19 mouse cellular contexts compared by ENCODE assay signal in genomic region chr16:7257366-7257765, GRCm38 (mm10).
DNase-seq lines count a peak whose midpoint lies in the region; ATAC-seq and TF ChIP-seq lines count a peak whose summit lies in the region.
"Had no signal": no experiment of that assay in that cellular context is flagged by ENCODE, and none has a peak within 500 bp of the region (broad histone marks: within the 10 kb centered on the region; RNA-seq: fewer than 3 reads in every experiment).

No protein-coding gene starts in this region.

- H3K4me1 ChIP-seq in forebrain, embryonic 14.5 days (ENCODE audit: control insufficient read depth, insufficient read depth, low read length), result no peaks in the 10 kb centered on the region
- no peaks in the 10 kb centered on the region for H3K4me1 ChIP-seq in heart, embryonic 12.5 days (replicated peaks)
- H3K4me1 ChIP-seq: embryonic facial prominence, embryonic 13.5 days; forebrain, embryonic 10.5 days; heart, embryonic 13.5 days; limb, embryonic 13.5 days; liver, embryonic 15.5 days had no signal

- H3K9ac ChIP-seq in forebrain, embryonic 14.5 days (ENCODE audit: low read length), result no peak overlapping the region
- no peak overlapping the region for H3K9ac ChIP-seq in heart, embryonic 12.5 days
- H3K9ac ChIP-seq: embryonic facial prominence, embryonic 13.5 days; heart, embryonic 13.5 days; limb, embryonic 13.5 days; liver, embryonic 15.5 days had no signal

- no peaks in the 10 kb centered on the region for H3K9me3 ChIP-seq in forebrain, embryonic 14.5 days (replicated peaks; ENCODE audit: control insufficient read depth, low read length)
- H3K9me3 ChIP-seq in heart, embryonic 12.5 days (replicated peaks), result no peaks in the 10 kb centered on the region
- H3K9me3 ChIP-seq: embryonic facial prominence, embryonic 13.5 days; forebrain, embryonic 10.5 days; heart, embryonic 13.5 days; limb, embryonic 13.5 days; liver, embryonic 15.5 days had no signal

- H3K27me3 ChIP-seq in forebrain, embryonic 14.5 days (replicated peaks; ENCODE audit: control insufficient read depth, insufficient read depth, low read length), result no peaks in the 10 kb centered on the region
- no peaks in the 10 kb centered on the region for H3K27me3 ChIP-seq in heart, embryonic 12.5 days (replicated peaks)
- H3K27me3 ChIP-seq: embryonic facial prominence, embryonic 13.5 days; heart, embryonic 13.5 days; limb, embryonic 13.5 days; liver, embryonic 15.5 days had no signal

- no peak overlapping the region for H3K4me3 ChIP-seq in layer of hippocampus, adult 2 months
- H3K4me3 ChIP-seq in forebrain, embryonic 14.5 days (ENCODE audit: low read depth, low read length), result no peak overlapping the region
- H3K4me3 ChIP-seq in heart, embryonic 12.5 days, result no peak overlapping the region
- H3K4me3 ChIP-seq: embryonic facial prominence, embryonic 13.5 days; forebrain, embryonic 10.5 days; heart, embryonic 13.5 days; limb, embryonic 13.5 days; liver, embryonic 15.5 days had no signal

- WGBS in forebrain, embryonic 14.5 days, result 91% methylated on average over 4 of the region's 4 CpGs
- WGBS in heart, embryonic 12.5 days, result 74% methylated on average over 4 of the region's 4 CpGs

- no peak for ATAC-seq in forebrain, embryonic 14.5 days
- ATAC-seq in heart, embryonic 12.5 days (ENCODE audit: insufficient number of reproducible peaks, low FRiP score), result no peak
- ATAC-seq: hindbrain, embryonic 16.5 days; intestine, postnatal 0 days; midbrain, embryonic 16.5 days had no signal

- DNase-seq in layer of hippocampus, adult 2 months (ENCODE audit: low spot score in 2 of 2), result peak in 1 of 2 experiments; percentile 29
- DNase-seq in layer of hippocampus, postnatal 10 days (ENCODE audit: low spot score in 2 of 2), result no peak
- DNase-seq in right cerebral cortex, postnatal 25 days, result peak; percentile 37
- DNase-seq in right cerebral cortex, postnatal 10 days (ENCODE audit: low spot score in 2 of 2), result no peak
- DNase-seq in gonadal fat pad, adult 2 months (ENCODE audit: low read depth), result peak; percentile 24
- no peak for DNase-seq in forebrain, embryonic 14.5 days (ENCODE audit: low spot score)
- DNase-seq: adrenal gland, postnatal 25 days; heart, postnatal 36 days; lung, postnatal 10 days had no signal

- H3K4me2 ChIP-seq in forebrain, embryonic 14.5 days (ENCODE audit: low read length), result no peak overlapping the region
- no peak overlapping the region for H3K4me2 ChIP-seq in heart, embryonic 12.5 days
- H3K4me2 ChIP-seq: embryonic facial prominence, embryonic 13.5 days; heart, embryonic 13.5 days; limb, embryonic 13.5 days; liver, embryonic 15.5 days had no signal

- TF ChIP-seq CTCF in layer of hippocampus, adult 2 months (conservative IDR thresholded peaks at IDR 0.05), result no peak

- H3K36me3 ChIP-seq in forebrain, embryonic 14.5 days (ENCODE audit: control insufficient read depth, insufficient read depth, low read length), result no peaks in the 10 kb centered on the region
- no peaks in the 10 kb centered on the region for H3K36me3 ChIP-seq in heart, embryonic 12.5 days
- H3K36me3 ChIP-seq: embryonic facial prominence, embryonic 13.5 days; forebrain, embryonic 10.5 days; heart, embryonic 13.5 days; limb, embryonic 13.5 days; liver, embryonic 15.5 days had no signal

- 0 out of 2 replicates have a peak overlapping the region, but pooled peaks have one; percentile 36 for H3K27ac ChIP-seq in layer of hippocampus, adult 2 months
- H3K27ac ChIP-seq in forebrain, embryonic 14.5 days (ENCODE audit: low read depth, low read length), result no peak overlapping the region
- H3K27ac ChIP-seq in heart, embryonic 12.5 days (ENCODE audit: poor library complexity, severe bottlenecking), result no peak overlapping the region
- H3K27ac ChIP-seq: embryonic facial prominence, embryonic 13.5 days; forebrain, embryonic 10.5 days; heart, embryonic 13.5 days; kidney, postnatal 0 days; limb, embryonic 13.5 days; liver, embryonic 15.5 days had no signal

Comparison
In these comparisons a context has a peak if more than half of its experiments do, and no peak if none do; other contexts are left out.
1. DNase-seq: peak in right cerebral cortex, postnatal 25 days (single experiment) and gonadal fat pad, adult 2 months (single experiment); none in layer of hippocampus, postnatal 10 days (0 of 2), right cerebral cortex, postnatal 10 days (0 of 2) and forebrain, embryonic 14.5 days (single experiment).